Mouse (Mus musculus): Measurements from ENCODE around the gene Sec16b. TPM values are rescaled to one million over a fixed set of nuclear protein-coding genes. Genes with fewer than 3 reads are reported as not detected.

The Sec16b gene
- polyA plus RNA-seq, 1 experiment from 2014 or later = 1.5 TPM

DNA sequence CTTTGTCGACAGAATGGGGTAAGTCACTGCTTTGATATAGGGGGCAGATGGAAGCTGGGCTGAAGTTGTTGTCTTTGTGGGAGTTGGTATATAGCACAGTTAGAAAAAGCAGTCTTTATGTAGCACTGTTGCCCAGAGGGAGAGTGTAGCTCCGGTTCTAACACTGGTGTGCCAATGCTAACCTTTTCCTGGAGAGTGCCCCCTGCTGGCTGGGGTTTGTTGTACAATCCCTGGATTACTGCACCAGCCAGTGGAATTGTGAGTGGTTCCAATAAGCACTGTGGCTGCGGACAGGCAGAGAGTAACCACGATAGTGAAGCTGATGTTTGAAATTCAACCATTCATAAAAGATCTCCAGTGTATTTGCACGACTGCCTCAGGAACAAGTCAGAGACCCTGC is 31.1 kb downstream of the Sec16b start:
- no peaks in the 10 kb centered on the region for H3K27me3 ChIP-seq (ENCODE audit: control insufficient read depth, insufficient read depth, low read length)
- WGBS = 86% methylated on average over 5 of the region's 5 CpGs
- H3K36me3 ChIP-seq (ENCODE audit: control insufficient read depth, insufficient read depth, low read length) = no peaks in the 10 kb centered on the region
- no peak overlapping the region for H3K9ac ChIP-seq (ENCODE audit: low read depth, low read length)
- H3K4me3 ChIP-seq (ENCODE audit: low read depth, low read length) = no peak overlapping the region
- H3K4me2 ChIP-seq (replicated peaks; ENCODE audit: low read depth, low read length) = no peak overlapping the region
- no peaks in the 10 kb centered on the region for H3K9me3 ChIP-seq (ENCODE audit: control insufficient read depth, low read length)
- ATAC-seq (ENCODE audit: low FRiP score) = no peak
- no peak for DNase-seq (ENCODE audit: low spot score)
- H3K27ac ChIP-seq (ENCODE audit: low read depth, low read length) = no peak overlapping the region
- H3K4me1 ChIP-seq (replicated peaks; ENCODE audit: control insufficient read depth, insufficient read depth, low read length) = no peaks in the 10 kb centered on the region

DNA sequence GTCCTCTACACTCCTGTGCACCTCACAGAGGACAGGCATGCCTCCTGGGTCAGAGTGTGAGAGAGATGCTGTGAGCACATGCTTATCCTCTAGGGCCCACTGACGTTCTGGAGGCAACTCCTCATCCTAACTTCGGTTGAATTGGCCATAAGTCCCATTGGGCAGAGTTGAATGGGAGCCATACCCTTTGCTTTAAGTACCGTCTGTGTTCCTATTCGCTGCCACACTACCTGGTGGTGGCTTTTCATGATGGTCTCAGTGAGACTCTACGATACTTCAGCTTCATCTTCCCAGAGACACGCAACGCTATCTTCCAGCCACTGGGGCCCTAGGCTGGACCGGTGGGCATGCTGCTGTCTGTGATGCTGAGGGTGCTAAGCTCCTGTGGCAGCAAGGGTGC is 38.5 kb downstream of the Sec16b start:
- no peak overlapping the region for H3K27ac ChIP-seq (ENCODE audit: low read depth, low read length)
- H3K9ac ChIP-seq (ENCODE audit: low read depth, low read length) = no peak overlapping the region
- ATAC-seq (ENCODE audit: low FRiP score) (no peak), DNase-seq (ENCODE audit: low spot score) (no peak)
- H3K4me2 ChIP-seq (replicated peaks; ENCODE audit: low read depth, low read length) = no peak overlapping the region
- H3K36me3 ChIP-seq (ENCODE audit: control insufficient read depth, insufficient read depth, low read length) = no peaks in the 10 kb centered on the region
- H3K9me3 ChIP-seq (ENCODE audit: control insufficient read depth, low read length) = no peaks in the 10 kb centered on the region
- H3K4me3 ChIP-seq (ENCODE audit: low read depth, low read length) = no peak overlapping the region
- H3K27me3 ChIP-seq (ENCODE audit: control insufficient read depth, insufficient read depth, low read length) = no peaks in the 10 kb centered on the region
- H3K4me1 ChIP-seq (replicated peaks; ENCODE audit: control insufficient read depth, insufficient read depth, low read length) = no peaks in the 10 kb centered on the region
- WGBS = 93% methylated on average over 8 of the region's 8 CpGs

DNA sequence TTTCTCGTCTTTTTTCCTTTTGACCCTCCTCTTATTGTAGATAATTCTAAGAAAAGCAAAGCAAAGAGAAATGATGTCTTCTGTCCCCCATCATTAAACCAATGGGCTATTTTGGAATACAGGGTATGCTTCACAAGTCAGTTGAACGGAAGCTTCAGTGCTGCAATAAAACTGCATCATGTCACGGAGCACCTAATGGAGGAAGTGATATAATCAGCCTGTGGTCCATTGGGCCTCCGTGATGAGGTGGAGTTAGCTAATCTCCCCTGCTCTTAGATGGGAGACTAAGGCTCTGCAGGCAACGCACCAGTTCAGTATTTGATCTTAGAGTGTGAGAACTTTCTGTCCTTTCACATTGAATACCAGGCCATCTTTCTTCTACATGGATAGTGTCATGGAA is 41.1 kb downstream of the Sec16b start:
- H3K27me3 ChIP-seq (ENCODE audit: control insufficient read depth, insufficient read depth, low read length) = no peaks in the 10 kb centered on the region
- DNase-seq (ENCODE audit: low spot score) = no peak
- H3K36me3 ChIP-seq (ENCODE audit: control insufficient read depth, insufficient read depth, low read length) = no peaks in the 10 kb centered on the region
- 86% methylated on average over 5 of the region's 5 CpGs for WGBS
- no peaks in the 10 kb centered on the region for H3K4me1 ChIP-seq (replicated peaks; ENCODE audit: control insufficient read depth, insufficient read depth, low read length)
- H3K27ac ChIP-seq (ENCODE audit: low read depth, low read length) = no peak overlapping the region
- no peak overlapping the region for H3K4me3 ChIP-seq (ENCODE audit: low read depth, low read length)
- ATAC-seq (ENCODE audit: low FRiP score) = no peak
- H3K9me3 ChIP-seq (ENCODE audit: control insufficient read depth, low read length) = no peaks in the 10 kb centered on the region
- no peak overlapping the region for H3K9ac ChIP-seq (ENCODE audit: low read depth, low read length)
- H3K4me2 ChIP-seq (replicated peaks; ENCODE audit: low read depth, low read length) = no peak overlapping the region

DNA sequence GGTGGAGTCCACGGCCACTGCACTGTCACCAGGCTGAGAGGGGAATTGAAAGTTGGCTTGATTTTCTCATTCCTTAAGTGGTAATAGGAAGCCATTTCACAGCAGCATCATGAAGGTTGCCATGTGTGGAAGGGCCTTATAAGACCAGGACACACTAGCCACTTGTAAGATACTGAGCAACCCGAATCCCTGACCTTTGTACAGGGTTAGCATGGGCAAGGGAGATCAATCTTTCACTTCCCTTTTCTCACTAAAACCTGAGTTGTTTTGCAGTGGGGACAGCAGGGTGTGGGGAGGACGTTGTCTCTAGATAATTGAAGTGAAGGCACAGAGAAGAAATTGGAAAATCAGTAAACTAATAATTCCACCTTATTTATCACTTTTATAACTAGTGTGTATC is 43.2 kb downstream of the Sec16b start:
- H3K4me1 ChIP-seq (replicated peaks; ENCODE audit: control insufficient read depth, insufficient read depth, low read length) = no peaks in the 10 kb centered on the region
- DNase-seq (ENCODE audit: low spot score) = no peak
- 68% methylated on average over 3 of the region's 3 CpGs for WGBS
- H3K4me2 ChIP-seq (replicated peaks; ENCODE audit: low read depth, low read length) = no peak overlapping the region
- H3K9me3 ChIP-seq (ENCODE audit: control insufficient read depth, low read length) = no peaks in the 10 kb centered on the region
- no peak overlapping the region for H3K27ac ChIP-seq (ENCODE audit: low read depth, low read length)
- H3K27me3 ChIP-seq (ENCODE audit: control insufficient read depth, insufficient read depth, low read length) = 0 out of 2 replicates have a peak, but pooled peaks cover 2% of the 10 kb centered on the region
- H3K36me3 ChIP-seq (ENCODE audit: control insufficient read depth, insufficient read depth, low read length) = no peaks in the 10 kb centered on the region
- H3K4me3 ChIP-seq (ENCODE audit: low read depth, low read length) = no peak overlapping the region
- H3K9ac ChIP-seq (ENCODE audit: low read depth, low read length) = no peak overlapping the region
- ATAC-seq (ENCODE audit: low FRiP score) = no peak

DNA sequence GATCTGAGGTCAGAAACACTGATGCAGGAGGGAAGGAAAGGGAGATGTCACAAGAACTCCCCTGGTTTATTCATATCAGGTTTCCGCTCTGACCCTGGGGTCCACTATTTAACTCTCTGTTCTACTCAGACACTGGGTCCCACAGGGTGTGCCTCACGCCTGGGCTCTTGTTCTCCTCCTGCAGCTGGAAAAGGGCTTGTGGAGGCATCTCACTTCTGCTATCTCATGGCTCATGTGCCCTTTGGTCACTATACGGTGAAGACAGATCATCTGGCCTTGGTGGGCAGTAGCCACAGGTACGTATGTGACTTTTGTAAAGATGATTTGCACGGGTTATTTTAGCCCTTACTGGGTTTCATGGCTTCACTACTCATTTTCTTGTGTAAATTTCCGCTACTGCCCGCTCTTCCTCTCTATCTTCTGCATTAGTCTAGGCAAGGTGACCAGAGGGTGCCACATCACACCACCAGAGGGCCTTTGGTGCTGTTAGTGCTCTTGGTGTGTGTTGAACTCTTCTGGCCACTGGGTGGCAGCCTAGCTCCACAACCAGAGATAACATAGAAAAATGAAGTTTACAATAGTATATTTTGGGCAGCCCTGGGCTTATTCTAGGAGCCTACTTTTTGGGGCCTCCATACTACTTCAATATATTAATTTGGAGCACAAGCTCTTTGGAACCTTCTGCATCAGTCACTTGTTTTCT is 46.4 kb downstream of the Sec16b start:
- Histone ChIP-seq H3K36me3 (ENCODE audit: control insufficient read depth, insufficient read depth, low read length) (no peaks in the 10 kb centered on the region), H3K27me3 (ENCODE audit: control insufficient read depth, insufficient read depth, low read length) (0 out of 2 replicates have a peak, but pooled peaks cover 2% of the 10 kb centered on the region), H3K27ac (ENCODE audit: low read depth, low read length) (no peak overlapping the region), H3K9me3 (ENCODE audit: control insufficient read depth, low read length) (no peaks in the 10 kb centered on the region), H3K9ac (ENCODE audit: low read depth, low read length) (no peak overlapping the region), H3K4me3 (ENCODE audit: low read depth, low read length) (no peak overlapping the region), H3K4me1 (replicated peaks; ENCODE audit: control insufficient read depth, insufficient read depth, low read length) (peaks cover 4% of the 10 kb centered on the region; the same call in 1 of the 2 replicates), H3K4me2 (replicated peaks; ENCODE audit: low read depth, low read length) (no peak overlapping the region)
- WGBS = 62% methylated on average over 7 of the region's 7 CpGs
- DNase-seq (ENCODE audit: low spot score) = peak; percentile 82
- ATAC-seq (ENCODE audit: low FRiP score) = peak; percentile 70; the same call in 1 of the 2 replicates

DNA sequence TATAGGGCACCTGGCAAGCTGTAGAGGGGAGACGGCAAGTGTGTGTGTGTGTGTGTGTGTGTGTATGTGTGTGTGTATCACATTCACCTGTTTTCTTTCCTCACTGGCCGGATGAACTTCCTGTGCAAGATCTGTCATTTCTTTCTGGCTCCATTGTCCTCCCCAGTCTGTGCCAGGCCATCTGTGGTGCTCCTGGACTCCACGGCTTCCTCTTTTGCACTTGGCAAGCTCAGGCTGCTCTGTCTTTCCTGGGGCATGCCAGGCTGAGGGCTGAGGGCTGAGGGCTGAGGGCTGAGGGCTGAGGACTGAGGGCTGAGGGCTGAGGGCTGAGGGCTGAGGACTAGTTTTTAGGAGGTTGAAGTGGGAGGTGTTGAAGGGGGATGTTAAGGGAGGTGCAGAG is 47.6 kb downstream of the Sec16b start:
- Histone ChIP-seq H3K27ac (ENCODE audit: low read depth, low read length) (no peak overlapping the region), H3K9ac (ENCODE audit: low read depth, low read length) (no peak overlapping the region), H3K4me3 (ENCODE audit: low read depth, low read length) (no peak overlapping the region), H3K36me3 (ENCODE audit: control insufficient read depth, insufficient read depth, low read length) (no peaks in the 10 kb centered on the region), H3K4me2 (replicated peaks; ENCODE audit: low read depth, low read length) (no peak overlapping the region), H3K9me3 (ENCODE audit: control insufficient read depth, low read length) (no peaks in the 10 kb centered on the region), H3K4me1 (replicated peaks; ENCODE audit: control insufficient read depth, insufficient read depth, low read length) (peaks cover 4% of the 10 kb centered on the region; the same call in 1 of the 2 replicates), H3K27me3 (ENCODE audit: control insufficient read depth, insufficient read depth, low read length) (0 out of 2 replicates have a peak, but pooled peaks cover 2% of the 10 kb centered on the region)
- no peak for DNase-seq (ENCODE audit: low spot score)
- ATAC-seq (ENCODE audit: low FRiP score) = no peak
- WGBS = 78% methylated on average over 3 of the region's 3 CpGs

DNA sequence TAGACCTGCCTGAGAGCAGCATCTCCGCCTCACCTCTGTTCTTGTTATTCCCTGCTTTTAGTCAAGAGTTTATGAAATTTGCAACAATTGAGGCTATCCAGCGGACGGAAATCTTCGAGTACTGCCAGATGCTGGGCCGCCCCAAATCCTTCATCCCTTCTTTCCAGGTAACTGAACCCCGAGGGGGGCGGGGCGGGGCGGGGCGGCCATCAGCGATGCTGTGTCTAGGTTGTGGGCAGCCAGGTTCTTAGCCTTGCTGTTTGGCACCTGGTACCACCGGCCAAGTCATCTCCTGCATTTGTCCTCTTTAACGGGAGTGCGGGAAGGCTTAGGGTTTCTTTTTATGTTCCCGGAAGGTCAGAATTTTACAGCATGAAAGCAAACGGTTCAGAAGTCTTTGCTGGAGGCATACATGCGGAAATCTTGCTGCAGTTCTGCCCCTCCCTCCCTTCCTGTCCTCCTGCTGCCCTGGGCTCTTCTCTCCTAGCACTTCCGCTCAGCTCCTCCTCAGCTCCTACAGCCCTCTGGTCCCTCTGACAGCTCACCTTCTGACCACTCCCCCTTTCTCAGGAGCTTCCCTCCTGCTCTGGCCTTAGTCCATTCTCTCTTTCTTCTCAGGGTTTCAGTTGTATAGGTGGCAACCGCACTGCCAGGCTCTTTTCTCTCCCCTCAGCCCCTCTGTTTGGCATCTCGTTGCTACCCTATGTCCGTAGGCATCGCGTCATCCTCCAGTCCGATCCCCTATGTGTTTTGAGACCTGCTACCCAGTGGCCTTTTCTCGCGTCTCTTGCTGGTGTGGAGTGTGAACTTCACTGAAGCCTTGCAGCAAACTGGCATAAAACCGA is 48.4 kb downstream of the Sec16b start:
- no peak for DNase-seq (ENCODE audit: low spot score)
- WGBS = 28% methylated on average over 27 of the region's 27 CpGs
- no peak overlapping the region for H3K27ac ChIP-seq (ENCODE audit: low read depth, low read length)
- H3K36me3 ChIP-seq (ENCODE audit: control insufficient read depth, insufficient read depth, low read length) = no peaks in the 10 kb centered on the region
- peak overlapping the region; percentile 17; the same call in 1 of the 2 replicates for H3K4me2 ChIP-seq (replicated peaks; ENCODE audit: low read depth, low read length)
- H3K9ac ChIP-seq (ENCODE audit: low read depth, low read length) = peak overlapping the region; percentile 20; the same call in 1 of the 2 replicates
- 0 out of 2 replicates have a peak, but pooled peaks have one; percentile 28 for ATAC-seq (ENCODE audit: low FRiP score)
- no peak overlapping the region for H3K4me3 ChIP-seq (ENCODE audit: low read depth, low read length)
- H3K4me1 ChIP-seq (replicated peaks; ENCODE audit: control insufficient read depth, insufficient read depth, low read length) = peaks cover 4% of the 10 kb centered on the region; the same call in 1 of the 2 replicates
- H3K9me3 ChIP-seq (ENCODE audit: control insufficient read depth, low read length) = no peaks in the 10 kb centered on the region
- H3K27me3 ChIP-seq (ENCODE audit: control insufficient read depth, insufficient read depth, low read length) = 0 out of 2 replicates have a peak, but pooled peaks cover 2% of the 10 kb centered on the region

DNA sequence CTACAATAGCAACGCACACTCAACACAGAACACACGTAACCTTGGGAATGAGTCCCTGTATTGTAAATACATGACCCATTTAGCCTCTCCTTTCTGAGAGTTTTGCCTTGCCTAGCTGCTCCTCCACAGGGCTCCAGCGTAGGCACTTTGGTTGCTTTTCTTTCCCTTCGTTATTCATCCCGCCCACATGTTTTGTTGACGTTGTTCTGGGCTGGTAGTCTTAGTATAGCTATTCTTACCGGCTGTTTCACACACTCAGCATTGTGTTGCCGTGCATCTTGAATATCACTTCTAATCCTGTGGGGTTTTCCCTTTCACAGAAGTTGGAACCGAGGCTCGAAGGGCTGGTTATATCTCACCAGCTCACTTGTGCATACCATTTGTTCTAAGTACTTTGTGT is 49.2 kb downstream of the Sec16b start:
- H3K4me3 ChIP-seq (ENCODE audit: low read depth, low read length) = no peak overlapping the region
- H3K27ac ChIP-seq (ENCODE audit: low read depth, low read length) = no peak overlapping the region
- no peak overlapping the region for H3K9ac ChIP-seq (ENCODE audit: low read depth, low read length)
- 56% methylated on average over 10 of the region's 10 CpGs for WGBS
- no peaks in the 10 kb centered on the region for H3K36me3 ChIP-seq (ENCODE audit: control insufficient read depth, insufficient read depth, low read length)
- ATAC-seq (ENCODE audit: low FRiP score) (no peak), DNase-seq (ENCODE audit: low spot score) (no peak)
- 0 out of 2 replicates have a peak, but pooled peaks cover 2% of the 10 kb centered on the region for H3K27me3 ChIP-seq (ENCODE audit: control insufficient read depth, insufficient read depth, low read length)
- H3K4me2 ChIP-seq (replicated peaks; ENCODE audit: low read depth, low read length) = no peak overlapping the region
- peaks cover 4% of the 10 kb centered on the region; the same call in 1 of the 2 replicates for H3K4me1 ChIP-seq (replicated peaks; ENCODE audit: control insufficient read depth, insufficient read depth, low read length)
- H3K9me3 ChIP-seq (ENCODE audit: control insufficient read depth, low read length) = no peaks in the 10 kb centered on the region

Measured in hindbrain, embryonic 11.5 days (tissue).